Mouse (Mus musculus): ENCODE results near the gene Diaph2.
"Not testable (repeated sequence)": the region's sequence is repeated elsewhere in the genome, so short reads cannot be mapped to it uniquely, and the experiment has no call there.

The Diaph2 gene

GRCm38 (mm10) chrX:129749571-129750061, at the start of gene Diaph2:
Gene Diaph2, plus strand, starts transcription at chrX:129749742.
- peak; percentile 89 for DNase-seq (ENCODE audit: low read depth)

GRCm38 (mm10) chrX:129701634-129702312, 47.8 kb upstream of the Diaph2 start:
- no peak for DNase-seq (ENCODE audit: low read depth)

- DNase-seq (ENCODE audit: low read depth) = no peak
Measured at GRCm38 (mm10) chrX:129709656-129710055, 39.9 kb upstream of the Diaph2 start.

- DNase-seq (ENCODE audit: low read depth) = no peak
Measured at GRCm38 (mm10) chrX:129728717-129729220, 20.8 kb upstream of the Diaph2 start.

- no peak for DNase-seq (ENCODE audit: low read depth)
Measured at GRCm38 (mm10) chrX:129736562-129736961, 13.0 kb upstream of the Diaph2 start.

GRCm38 (mm10) chrX:129739226-129739625, 10.3 kb upstream of the Diaph2 start:
- no peak for DNase-seq (ENCODE audit: low read depth)

- no peak for DNase-seq (ENCODE audit: low read depth)
Measured at GRCm38 (mm10) chrX:129742981-129743380, 6.6 kb upstream of the Diaph2 start.

- DNase-seq (ENCODE audit: low read depth) = no peak
Measured at GRCm38 (mm10) chrX:129745976-129746375, 3.6 kb upstream of the Diaph2 start.

- DNase-seq (ENCODE audit: low read depth) = no peak
Measured at GRCm38 (mm10) chrX:129749102-129749501, 440 bp upstream of the Diaph2 start.

GRCm38 (mm10) chrX:129750094-129750569, 590 bp downstream of the Diaph2 start:
- DNase-seq (ENCODE audit: low read depth) = peak; percentile 47

- no peak for DNase-seq (ENCODE audit: low read depth)
Measured at GRCm38 (mm10) chrX:129750606-129751005, 1.1 kb downstream of the Diaph2 start.

- DNase-seq (ENCODE audit: low read depth) = no peak
Measured at GRCm38 (mm10) chrX:129756606-129757005, 7.1 kb downstream of the Diaph2 start.

- DNase-seq (ENCODE audit: low read depth) = no peak
Measured at GRCm38 (mm10) chrX:129762649-129763048, 13.1 kb downstream of the Diaph2 start.

- DNase-seq (ENCODE audit: low read depth) = no peak
Measured at GRCm38 (mm10) chrX:129765378-129765777, 15.8 kb downstream of the Diaph2 start.

- no peak for DNase-seq (ENCODE audit: low read depth)
Measured at GRCm38 (mm10) chrX:129766811-129767210, 17.3 kb downstream of the Diaph2 start.

GRCm38 (mm10) chrX:129770625-129771024, 21.1 kb downstream of the Diaph2 start:
- no peak for DNase-seq (ENCODE audit: low read depth)

- no peak for DNase-seq (ENCODE audit: low read depth)
Measured at GRCm38 (mm10) chrX:129773556-129774255, 24.2 kb downstream of the Diaph2 start.

- no peak for DNase-seq (ENCODE audit: low read depth)
Measured at GRCm38 (mm10) chrX:129774478-129774877, 24.9 kb downstream of the Diaph2 start.

GRCm38 (mm10) chrX:129776761-129777160, 27.2 kb downstream of the Diaph2 start:
- peak; percentile 4 for DNase-seq (ENCODE audit: low read depth)

- no peak for DNase-seq (ENCODE audit: low read depth)
Measured at GRCm38 (mm10) chrX:129777404-129777962, 27.9 kb downstream of the Diaph2 start.

GRCm38 (mm10) chrX:129781844-129782243, 32.3 kb downstream of the Diaph2 start:
- DNase-seq (ENCODE audit: low read depth) = no peak

GRCm38 (mm10) chrX:129784062-129784461, 34.5 kb downstream of the Diaph2 start:
- DNase-seq (ENCODE audit: low read depth) = no peak

GRCm38 (mm10) chrX:129799920-129800319, 50.4 kb downstream of the Diaph2 start:
- DNase-seq (ENCODE audit: low read depth) = not testable (repeated sequence)

Measured in induced T-regulatory cell, adult 2 months (primary cell).